Mouse (Mus musculus): ENCODE data around the gene Hcst. TPM values are rescaled to one million over a fixed set of nuclear protein-coding genes. Genes with fewer than 3 reads are reported as not detected.

Hcst gene
- polyA plus RNA-seq (2015; fragmentation: Nextera tagmentation; extraction: Ambion mirVana): 2.9 and 3.6 TPM in 2 replicates

DNA sequence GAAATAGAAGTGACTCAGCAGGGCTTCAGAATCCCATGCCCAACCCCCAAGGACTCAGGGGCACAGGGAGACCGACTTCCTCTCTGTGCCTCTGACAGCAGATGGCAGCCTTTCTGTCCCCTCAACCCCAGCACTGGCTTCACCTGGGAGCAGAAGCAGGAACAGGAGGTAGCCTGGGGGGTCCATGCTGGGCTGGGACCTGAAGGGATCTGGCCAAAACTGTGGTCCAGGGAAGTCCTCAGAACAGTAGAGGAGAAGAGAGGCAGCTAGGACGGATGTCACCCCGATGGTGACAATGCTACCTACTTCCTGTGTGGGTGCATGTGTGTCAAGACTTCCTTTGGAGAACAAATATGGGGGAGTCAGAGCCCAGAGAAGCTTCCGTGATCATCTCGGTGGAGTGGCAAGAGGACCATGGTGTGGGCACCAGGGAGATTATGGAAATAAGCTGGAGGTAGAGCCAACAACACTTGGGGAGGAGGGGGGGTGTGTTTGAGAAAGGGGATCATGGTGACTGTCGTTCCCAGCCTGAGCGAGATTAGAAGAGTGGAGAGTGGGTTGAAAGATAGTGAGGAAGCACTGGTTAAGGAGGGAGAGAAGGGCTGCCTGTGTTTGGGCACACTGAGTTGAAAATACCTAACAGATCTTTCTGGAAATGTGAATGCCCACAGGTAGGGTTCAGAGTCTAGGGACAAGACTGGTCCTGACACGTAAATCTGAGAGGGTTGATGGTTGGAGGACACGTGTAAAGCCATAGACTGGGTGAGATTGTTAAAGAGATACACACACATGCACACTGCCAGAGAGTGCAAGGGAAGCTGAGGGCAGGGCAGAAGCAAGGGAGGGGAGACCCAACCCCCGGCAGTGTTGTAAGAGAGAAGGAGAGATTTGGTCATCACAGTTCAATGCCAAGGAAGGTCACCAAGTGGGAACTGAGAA lies at the start of gene Hcst:
TSS of gene Hcst (minus strand) at position 294 of the 939 bp plus-strand sequence.

DNA sequence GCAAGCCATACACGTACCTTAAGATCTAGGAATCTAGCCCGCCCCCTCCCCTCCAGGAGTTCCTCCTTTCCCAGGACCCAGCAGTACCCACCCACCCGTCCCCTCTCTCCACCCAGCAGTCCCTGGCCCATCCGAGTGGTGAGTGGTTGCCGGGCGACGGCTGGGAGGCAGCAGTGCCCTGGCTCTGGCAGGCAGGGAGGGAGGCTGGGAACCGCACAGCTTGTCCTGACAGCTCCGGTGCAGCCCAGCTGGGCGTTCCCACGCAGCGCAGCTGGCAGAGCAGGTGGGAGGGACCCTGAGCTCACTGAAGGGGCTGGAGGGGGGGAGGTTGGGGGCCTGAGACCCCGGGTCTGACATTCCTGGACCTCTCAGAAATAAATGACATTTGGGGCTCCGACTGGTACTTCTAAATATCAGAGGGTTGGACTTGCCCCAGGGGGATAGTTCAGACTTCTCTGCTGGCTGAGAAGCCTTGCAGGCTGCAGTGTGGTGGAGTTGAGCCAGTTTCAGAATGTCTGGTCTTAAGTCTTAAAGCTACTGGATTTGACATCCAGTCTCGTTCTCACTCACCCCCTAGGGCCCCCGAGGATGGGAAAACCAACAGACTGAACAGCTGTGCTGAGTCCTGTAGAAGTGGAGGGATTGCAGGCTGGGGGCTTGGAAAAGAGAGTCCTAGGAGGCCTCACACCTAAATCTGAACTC lies 38.1 kb upstream of the Hcst start, which contains the start of the genes Kirrel2 and Nphs1:
TSS of gene Kirrel2 (minus strand) at position 62 of the 702 bp plus-strand sequence.
TSS of gene Nphs1 (plus strand) at position 687 of the 702 bp plus-strand sequence.

DNA sequence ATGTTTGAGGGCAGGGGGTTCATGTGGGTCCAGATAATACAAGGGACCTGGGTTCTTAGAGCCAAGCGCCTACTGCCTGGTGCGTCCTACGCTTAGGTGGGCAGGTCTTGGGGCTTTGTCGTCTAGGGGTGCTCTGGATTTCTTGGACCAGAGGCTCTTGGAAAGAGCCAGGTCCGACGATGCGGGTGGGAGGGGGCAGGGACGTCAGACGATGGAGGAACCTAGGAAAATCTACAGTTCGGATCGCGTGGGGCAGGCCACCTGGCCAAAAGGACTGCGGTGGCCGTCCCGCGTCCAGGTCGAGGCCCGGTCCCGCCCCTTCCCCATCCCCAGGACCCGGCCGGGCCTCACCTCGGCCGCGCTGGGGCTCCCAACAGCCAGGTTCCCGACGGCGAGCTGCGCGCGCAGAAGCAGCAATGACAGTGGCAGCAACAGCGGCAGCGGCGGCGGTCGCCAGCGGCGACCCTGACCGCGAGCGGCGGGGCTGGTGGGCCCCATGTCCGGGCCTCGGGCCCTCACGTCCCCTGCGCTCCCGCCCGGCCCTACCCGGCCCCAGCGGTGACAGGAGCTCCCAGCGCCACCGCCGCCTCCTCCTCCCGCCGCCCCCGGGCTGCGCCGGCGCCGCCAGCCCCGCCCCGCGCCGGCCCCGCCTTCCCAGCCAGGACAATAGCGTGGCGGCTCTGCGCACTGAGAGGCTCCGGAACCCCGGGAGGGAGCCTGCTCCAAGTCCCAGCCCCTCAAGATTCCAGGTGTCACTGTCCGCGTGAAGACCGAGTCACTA lies 25.5 kb upstream of the Hcst start, which contains the start of gene Aplp1:
TSS of gene Aplp1 (minus strand) at position 565 of the 781 bp plus-strand sequence.

DNA sequence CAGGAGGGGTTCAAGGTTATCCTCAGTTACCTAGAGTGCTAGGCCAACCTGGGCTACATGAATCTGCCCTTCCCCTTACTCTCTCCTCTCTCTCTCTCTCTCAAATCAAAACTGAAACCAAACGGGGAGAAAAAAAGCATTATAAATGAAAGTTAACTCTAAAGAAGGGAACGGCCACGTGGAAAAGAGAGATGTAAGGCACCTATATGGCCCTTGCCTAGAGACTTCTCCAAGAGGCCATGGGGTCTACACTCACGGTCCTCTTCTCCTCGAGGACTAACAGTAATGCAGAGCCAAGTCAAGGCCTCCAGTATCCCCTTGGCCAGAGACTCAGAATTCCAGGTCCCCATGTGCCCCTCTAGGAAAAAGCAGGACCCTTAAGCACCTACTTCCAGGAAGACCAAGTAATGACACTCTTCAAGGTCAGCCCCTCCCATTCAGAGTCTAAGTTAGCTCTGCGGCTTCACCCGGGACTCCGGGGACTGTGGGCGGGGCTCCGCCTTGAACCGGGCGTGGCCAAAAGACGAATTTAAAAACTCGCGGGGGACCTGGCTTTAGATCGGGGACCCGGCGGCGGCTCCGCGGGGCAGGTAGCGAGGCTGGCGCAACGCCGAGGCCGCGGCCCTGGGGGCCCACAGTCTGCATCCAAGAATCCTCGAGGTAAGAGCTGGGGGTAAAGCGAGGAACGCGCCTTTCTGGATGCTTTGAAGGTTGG lies 1.7 kb upstream of the Hcst start, which contains the start of gene Nfkbid:
TSS of gene Nfkbid (plus strand) at position 558 of the 715 bp plus-strand sequence.

DNA sequence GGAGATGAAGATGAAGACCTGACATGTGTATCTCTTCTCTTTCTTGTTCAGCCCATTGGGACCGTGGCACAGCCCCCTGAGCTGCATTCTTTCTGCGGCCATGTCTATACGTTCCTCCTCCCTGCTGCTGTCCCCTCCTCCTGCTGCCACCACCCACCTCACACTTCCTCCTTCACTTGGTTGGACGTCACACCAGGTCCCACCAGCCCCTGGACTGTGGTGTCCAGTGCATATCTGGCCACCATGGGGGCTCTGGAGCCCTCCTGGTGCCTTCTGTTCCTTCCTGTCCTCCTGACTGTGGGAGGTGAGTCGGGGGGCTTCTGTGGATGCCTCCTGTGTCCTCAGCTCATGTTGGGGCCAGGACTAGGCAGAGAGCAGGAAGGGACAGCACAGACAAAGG lies 6.1 kb downstream of the Hcst start, which contains the start of gene Tyrobp:
TSS of gene Tyrobp (plus strand) at position 165 of the 400 bp plus-strand sequence.

Other genes starting within 250 kb of the Hcst start
- 300 and 438 TPM in 2 replicates for gene Cox7a1, start 235.7 kb downstream of the Hcst start, polyA plus RNA-seq (2015; fragmentation: Nextera tagmentation; extraction: Ambion mirVana)
- 81.5 and 93.6 TPM in 2 replicates for gene Capns1, start 221.0 kb downstream of the Hcst start, polyA plus RNA-seq (2015; fragmentation: Nextera tagmentation; extraction: Ambion mirVana)
- gene Polr2i, start 187.9 kb downstream of the Hcst start, polyA plus RNA-seq (2015; fragmentation: Nextera tagmentation; extraction: Ambion mirVana): 125 and 135 TPM in 2 replicates
- gene Tbcb, start 187.6 kb downstream of the Hcst start, polyA plus RNA-seq (2015; fragmentation: Nextera tagmentation; extraction: Ambion mirVana): 84.9 and 101 TPM in 2 replicates
- gene Ovol3, start 184.1 kb downstream of the Hcst start, polyA plus RNA-seq (2015; fragmentation: Nextera tagmentation; extraction: Ambion mirVana): 1.5 and 1.8 TPM in 2 replicates
- gene Thap8, start 139.8 kb downstream of the Hcst start, polyA plus RNA-seq (2015; fragmentation: Nextera tagmentation; extraction: Ambion mirVana): 0.44 and 0.58 TPM in 2 replicates
- gene Wdr62, start 139.4 kb downstream of the Hcst start, polyA plus RNA-seq (2015; fragmentation: Nextera tagmentation; extraction: Ambion mirVana): 2.5 and 3.6 TPM in 2 replicates
- gene Clip3, start 128.1 kb downstream of the Hcst start, polyA plus RNA-seq (2015; fragmentation: Nextera tagmentation; extraction: Ambion mirVana): 10.4 and 11.7 TPM in 2 replicates
- gene Alkbh6, start 111.1 kb downstream of the Hcst start, polyA plus RNA-seq (2015; fragmentation: Nextera tagmentation; extraction: Ambion mirVana): 47.9 and 48.6 TPM in 2 replicates
- gene Syne4, start 105.0 kb downstream of the Hcst start, polyA plus RNA-seq (2015; fragmentation: Nextera tagmentation; extraction: Ambion mirVana): 4.4 and 5.0 TPM in 2 replicates
- 1.6 TPM in 1 of 2 replicates, not detected in the other for gene E130208F15Rik, start 98.1 kb downstream of the Hcst start, polyA plus RNA-seq (2015; fragmentation: Nextera tagmentation; extraction: Ambion mirVana)
- 19.2 and 19.3 TPM in 2 replicates for gene Sdhaf1, start 96.0 kb downstream of the Hcst start, polyA plus RNA-seq (2015; fragmentation: Nextera tagmentation; extraction: Ambion mirVana)
- gene Lrfn3, start 57.1 kb downstream of the Hcst start, polyA plus RNA-seq (2015; fragmentation: Nextera tagmentation; extraction: Ambion mirVana): 1.1 TPM in 2 replicates
- gene Tyrobp, start 6.1 kb downstream of the Hcst start, polyA plus RNA-seq (2015; fragmentation: Nextera tagmentation; extraction: Ambion mirVana): 68.8 and 91.3 TPM in 2 replicates
- gene Nfkbid, start 1.9 kb upstream of the Hcst start, polyA plus RNA-seq (2015; fragmentation: Nextera tagmentation; extraction: Ambion mirVana): 0.27 and 0.44 TPM in 2 replicates
- gene Aplp1, start 25.7 kb upstream of the Hcst start, polyA plus RNA-seq (2015; fragmentation: Nextera tagmentation; extraction: Ambion mirVana): 2.2 and 2.6 TPM in 2 replicates
- 0.09 and 0.23 TPM in 2 replicates for gene Kirrel2, start 37.8 kb upstream of the Hcst start, polyA plus RNA-seq (2015; fragmentation: Nextera tagmentation; extraction: Ambion mirVana)
- 0.10 TPM in 1 of 2 replicates, not detected in the other for gene Nphs1, start 38.5 kb upstream of the Hcst start, polyA plus RNA-seq (2015; fragmentation: Nextera tagmentation; extraction: Ambion mirVana)
- gene Prodh2, start 73.8 kb upstream of the Hcst start, polyA plus RNA-seq (2015; fragmentation: Nextera tagmentation; extraction: Ambion mirVana): 0.07 TPM in 1 of 2 replicates, not detected in the other
- 1.6 and 1.7 TPM in 2 replicates for gene Arhgap33, start 115.2 kb upstream of the Hcst start, polyA plus RNA-seq (2015; fragmentation: Nextera tagmentation; extraction: Ambion mirVana)
- gene Hspb6, start 132.3 kb upstream of the Hcst start, polyA plus RNA-seq (2015; fragmentation: Nextera tagmentation; extraction: Ambion mirVana): 249 and 337 TPM in 2 replicates
- 3.3 TPM in 2 replicates for gene Proser3, start 132.4 kb upstream of the Hcst start, polyA plus RNA-seq (2015; fragmentation: Nextera tagmentation; extraction: Ambion mirVana)
- gene Lin37, start 140.0 kb upstream of the Hcst start, polyA plus RNA-seq (2015; fragmentation: Nextera tagmentation; extraction: Ambion mirVana): 27.5 and 27.9 TPM in 2 replicates
- gene U2af1l4, start 143.4 kb upstream of the Hcst start, polyA plus RNA-seq (2015; fragmentation: Nextera tagmentation; extraction: Ambion mirVana): 84.5 and 85.4 TPM in 2 replicates
- gene Gm49396, start 143.5 kb upstream of the Hcst start, polyA plus RNA-seq (2015; fragmentation: Nextera tagmentation; extraction: Ambion mirVana): 3.2 and 3.3 TPM in 2 replicates
- 120 and 135 TPM in 2 replicates for gene Psenen, start 143.8 kb upstream of the Hcst start, polyA plus RNA-seq (2015; fragmentation: Nextera tagmentation; extraction: Ambion mirVana)
- 0.66 and 1.7 TPM in 2 replicates for gene Igflr1, start 145.6 kb upstream of the Hcst start, polyA plus RNA-seq (2015; fragmentation: Nextera tagmentation; extraction: Ambion mirVana)
- gene Kmt2b, start 168.9 kb upstream of the Hcst start, polyA plus RNA-seq (2015; fragmentation: Nextera tagmentation; extraction: Ambion mirVana): 3.0 and 3.9 TPM in 2 replicates
- gene Zbtb32, start 179.1 kb upstream of the Hcst start, polyA plus RNA-seq (2015; fragmentation: Nextera tagmentation; extraction: Ambion mirVana): 0.10 and 0.15 TPM in 2 replicates
- 0.39 and 0.53 TPM in 2 replicates for gene Upk1a, start 193.0 kb upstream of the Hcst start, polyA plus RNA-seq (2015; fragmentation: Nextera tagmentation; extraction: Ambion mirVana)
- 1,910 and 2,111 TPM in 2 replicates for gene Cox6b1, start 206.3 kb upstream of the Hcst start, polyA plus RNA-seq (2015; fragmentation: Nextera tagmentation; extraction: Ambion mirVana)
- not detected in 2 replicates for gene Etv2, start 216.0 kb upstream of the Hcst start, polyA plus RNA-seq (2015; fragmentation: Nextera tagmentation; extraction: Ambion mirVana)
- gene Rbm42, start 230.5 kb upstream of the Hcst start, polyA plus RNA-seq (2015; fragmentation: Nextera tagmentation; extraction: Ambion mirVana): 65.4 and 67.4 TPM in 2 replicates
- 7.5 and 9.5 TPM in 2 replicates for gene Haus5, start 245.1 kb upstream of the Hcst start, polyA plus RNA-seq (2015; fragmentation: Nextera tagmentation; extraction: Ambion mirVana)

Data from skeletal muscle tissue, postnatal 0 days (tissue).